Mouse (Mus musculus) 3T3-L1 (cell line): ENCODE results near the gene Hcrtr2.

Experiments
- DNase-seq: peaks from one replicate; pipeline ENCODE4 v3.0.0-alpha.2; 2015; ENCODE audit warnings: low read depth, low spot score

Hcrtr2 gene

GRCm38 (mm10) chr9:76235945-76236503, 87.6 kb downstream of the Hcrtr2 start:
- DNase-seq: no peak

DNA sequence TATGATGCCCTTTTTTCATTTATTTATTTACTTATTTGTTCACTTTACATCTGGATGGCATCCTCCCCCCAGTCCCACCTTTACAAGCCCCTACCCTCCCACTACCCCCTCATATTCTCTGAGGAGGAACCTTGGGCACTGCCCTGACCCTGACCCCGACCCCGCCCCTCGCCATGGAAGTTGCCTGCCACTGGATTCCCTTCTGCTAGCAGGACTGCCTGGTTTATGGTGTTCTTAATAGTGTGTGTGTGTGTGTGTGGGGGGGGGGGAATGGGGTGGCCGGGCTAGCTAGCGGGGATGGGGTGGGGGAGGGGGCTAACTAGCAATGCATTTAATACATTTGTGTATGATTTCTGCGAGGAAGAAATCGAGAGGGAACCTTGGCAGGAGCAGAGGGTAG, 88.8 kb downstream of the Hcrtr2 start:
- no peak for DNase-seq

DNA sequence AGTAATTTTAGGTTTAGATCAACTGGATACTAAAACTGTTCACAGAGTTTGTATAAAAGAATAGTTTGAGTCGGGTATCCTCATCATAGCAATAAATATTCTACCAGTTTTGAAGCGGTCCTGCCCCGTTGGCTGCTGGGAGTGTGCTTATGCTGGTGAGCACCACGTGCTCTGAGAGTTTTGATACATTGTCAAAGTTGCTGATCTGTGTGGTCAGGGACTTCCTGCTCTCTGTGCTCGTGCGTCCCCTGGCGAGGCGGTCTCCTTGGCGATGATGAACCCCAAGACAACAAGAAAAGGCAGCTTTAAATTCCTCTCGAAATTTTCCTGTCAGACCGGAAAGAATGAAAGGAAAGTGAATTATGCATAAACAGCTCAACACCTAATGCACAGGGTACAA, 93.3 kb downstream of the Hcrtr2 start:
- DNase-seq: no peak

GRCm38 (mm10) chr9:76217178-76217975, 106.3 kb downstream of the Hcrtr2 start:
- no peak for DNase-seq

- no peak for DNase-seq
Observed at GRCm38 (mm10) chr9:76214678-76215077, 109.0 kb downstream of the Hcrtr2 start.

- DNase-seq: no peak
Observed at GRCm38 (mm10) chr9:76213557-76213956, 110.1 kb downstream of the Hcrtr2 start, which contains the start of gene Gfral. Gfral (minus strand) TSS chr9:76213657.

- DNase-seq: no peak
Observed at GRCm38 (mm10) chr9:76196917-76197316, 126.7 kb downstream of the Hcrtr2 start.

DNA sequence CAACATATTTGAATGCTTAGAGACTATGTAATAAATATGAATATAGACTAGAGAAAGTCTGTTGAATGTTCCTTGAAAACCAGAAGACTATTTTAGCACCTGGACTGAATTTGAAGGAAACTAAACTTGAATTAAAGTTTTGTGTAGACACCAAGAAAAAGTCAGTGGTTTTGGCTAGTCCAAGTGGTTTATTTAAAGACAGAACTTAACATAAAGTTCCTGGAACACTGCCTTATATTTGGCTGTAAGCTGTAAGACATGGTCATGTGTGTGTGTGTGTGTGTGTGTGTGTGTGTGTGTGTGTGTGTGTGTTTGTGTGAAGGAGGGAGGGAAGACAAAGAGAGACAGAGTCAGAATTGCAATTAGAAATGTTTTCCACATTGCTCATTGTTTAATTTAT, 144.4 kb downstream of the Hcrtr2 start:
- no peak for DNase-seq
